Mouse (Mus musculus): ENCODE results near the gene Bckdhb. TPM values are rescaled to one million over a fixed set of nuclear protein-coding genes. Genes with fewer than 3 reads are reported as not detected.
"Not testable (repeated sequence)": the region's sequence is repeated elsewhere in the genome, so short reads cannot be mapped to it uniquely, and the experiment has no call there.

The Bckdhb gene
- total RNA-seq, 2 experiments from 2014 or later: 38.5 to 40.7 TPM

GRCm38 (mm10) chr9:83956632-83957314, 31.8 kb downstream of the Bckdhb start:
- intact Hi-C loops (cut with DNase I): loop anchor here (5.0 to 10.0 kb wide), 3 partner anchors 1371 to 1736 kb away; partner anchors contain the start of gene Tent5a
- DNase-seq (ENCODE audit: low spot score in 2 of 2): peak; percentile 89 to 92

GRCm38 (mm10) chr9:83962098-83963086, 37.4 kb downstream of the Bckdhb start:
- intact Hi-C loops (cut with DNase I): loop anchor here (10.0 kb wide), 1 partner anchor 142 kb away; no protein-coding TSS in a partner anchor
- DNase-seq (ENCODE audit: low spot score in 2 of 2): peak; percentile 58 to 76

GRCm38 (mm10) chr9:83963296-83963695, 38.4 kb downstream of the Bckdhb start:
- DNase-seq (ENCODE audit: low spot score in 2 of 2): no peak
- intact Hi-C loops (cut with DNase I): loop anchor here (10.0 kb wide), 1 partner anchor 142 kb away; no protein-coding TSS in a partner anchor

- intact Hi-C loops (cut with DNase I): loop anchor here (10.0 kb wide), 1 partner anchor 140 kb away; no protein-coding TSS in a partner anchor
- DNase-seq (ENCODE audit: low spot score in 2 of 2): peak in 1 of 2 experiments; percentile 21
Observed at GRCm38 (mm10) chr9:83964376-83964775, 39.4 kb downstream of the Bckdhb start.

- intact Hi-C loops (cut with DNase I): loop anchor here (10.0 kb wide), 1 partner anchor 137 kb away; no protein-coding TSS in a partner anchor
- DNase-seq (ENCODE audit: low spot score in 2 of 2): no peak
Observed at GRCm38 (mm10) chr9:83967439-83968050, 42.6 kb downstream of the Bckdhb start.

- intact Hi-C loops (cut with DNase I): loop anchor here (10.0 kb wide), 1 partner anchor 135 kb away; no protein-coding TSS in a partner anchor
Observed at GRCm38 (mm10) chr9:83969326-83969725, 44.4 kb downstream of the Bckdhb start.

GRCm38 (mm10) chr9:83973467-83973866, 48.5 kb downstream of the Bckdhb start:
- DNase-seq (ENCODE audit: low spot score in 2 of 2): no peak
- intact Hi-C loops (cut with DNase I): no loop called here

More at GRCm38 (mm10) chr9:83969326-83969725, 44.4 kb downstream of the Bckdhb start:
- DNase-seq (ENCODE audit: low spot score in 2 of 2): peak in 1 of 2 experiments; percentile 22

GRCm38 (mm10) chr9:83975811-83976210, 50.9 kb downstream of the Bckdhb start:
- intact Hi-C loops (cut with DNase I): no loop called here
- no peak for DNase-seq (ENCODE audit: low spot score in 2 of 2)

GRCm38 (mm10) chr9:83981234-83981633, 56.3 kb downstream of the Bckdhb start:
- no peak for DNase-seq (ENCODE audit: low spot score in 2 of 2)
- intact Hi-C loops (cut with DNase I): no loop called here

- DNase-seq (ENCODE audit: low spot score in 2 of 2): no peak
Observed at GRCm38 (mm10) chr9:84008961-84009360, 84.0 kb downstream of the Bckdhb start.

GRCm38 (mm10) chr9:84011146-84011545, 86.2 kb downstream of the Bckdhb start:
- intact Hi-C loops (cut with DNase I): no loop called here
- no peak for DNase-seq (ENCODE audit: low spot score in 2 of 2)

More at GRCm38 (mm10) chr9:84008961-84009360, 84.0 kb downstream of the Bckdhb start:
- intact Hi-C loops (cut with DNase I): no loop called here

- intact Hi-C loops (cut with DNase I); DNase-seq (ENCODE audit: low spot score in 2 of 2): not testable (repeated sequence)
Observed at GRCm38 (mm10) chr9:84018141-84018540, 93.2 kb downstream of the Bckdhb start.

GRCm38 (mm10) chr9:84019627-84020026, 94.7 kb downstream of the Bckdhb start:
- intact Hi-C loops (cut with DNase I): loop anchor here (10.0 kb wide), 1 partner anchor 1305 kb away; the partner anchor contains the start of gene Tent5a
- DNase-seq (ENCODE audit: low spot score in 2 of 2): peak; percentile 12 to 15

GRCm38 (mm10) chr9:84021189-84021588, 96.2 kb downstream of the Bckdhb start:
- intact Hi-C loops (cut with DNase I): loop anchor here (10.0 kb wide), 1 partner anchor 1304 kb away; the partner anchor contains the start of gene Tent5a
- DNase-seq (ENCODE audit: low spot score in 2 of 2): no peak

GRCm38 (mm10) chr9:84028120-84028519, 103.2 kb downstream of the Bckdhb start:
- intact Hi-C loops (cut with DNase I): loop anchor here (10.0 kb wide), 1 partner anchor 1297 kb away; the partner anchor contains the start of gene Tent5a

GRCm38 (mm10) chr9:84030691-84031290, 105.8 kb downstream of the Bckdhb start:
- intact Hi-C loops (cut with DNase I): no loop called here
- no peak for DNase-seq (ENCODE audit: low spot score in 2 of 2)

More at GRCm38 (mm10) chr9:84028120-84028519, 103.2 kb downstream of the Bckdhb start:
- DNase-seq (ENCODE audit: low spot score in 2 of 2): no peak

- intact Hi-C loops (cut with DNase I): no loop called here
Observed at GRCm38 (mm10) chr9:84031406-84031805, 106.5 kb downstream of the Bckdhb start.

GRCm38 (mm10) chr9:84032669-84033341, 107.9 kb downstream of the Bckdhb start:
- no peak for DNase-seq (ENCODE audit: low spot score in 2 of 2)
- intact Hi-C loops (cut with DNase I): no loop called here

More at GRCm38 (mm10) chr9:84031406-84031805, 106.5 kb downstream of the Bckdhb start:
- no peak for DNase-seq (ENCODE audit: low spot score in 2 of 2)
